Mouse (Mus musculus): ENCODE data around the gene Asb4. TPM values are rescaled to one million over a fixed set of nuclear protein-coding genes. Genes with fewer than 3 reads are reported as not detected.

The Asb4 gene
- polyA plus RNA-seq, 1 experiment: 0.69 TPM

GRCm38 (mm10) chr6:5429562-5429961, 46.4 kb downstream of the Asb4 start:
- Histone ChIP-seq H3K27me3 (replicated peaks; ENCODE audit: control insufficient read depth, insufficient read depth, low read length) (no peaks in the 10 kb centered on the region), H3K4me3 (ENCODE audit: insufficient read depth, low read depth, low read length) (no peak overlapping the region), H3K27ac (ENCODE audit: insufficient read depth, low read depth, low read length) (no peak overlapping the region), H3K4me1 (ENCODE audit: control insufficient read depth, insufficient read depth, low read length) (no peaks in the 10 kb centered on the region; the same call in 1 of the 2 replicates), H3K36me3 (ENCODE audit: control insufficient read depth, insufficient read depth, low read length) (no peaks in the 10 kb centered on the region)
- DNase-seq: no peak
- WGBS: 73% methylated on average over 4 of the region's 4 CpGs
- no peak for TF ChIP-seq CTCF (conservative IDR thresholded peaks at IDR 0.05; ENCODE audit: insufficient read depth, insufficient read length, low read depth, low read length)
- TF ChIP-seq POLR2A (IDR thresholded peaks at IDR 0.05; ENCODE audit: low read depth, low read length): no peak

- Histone ChIP-seq H3K4me1 (ENCODE audit: control insufficient read depth, insufficient read depth, low read length) (no peaks in the 10 kb centered on the region; the same call in 1 of the 2 replicates), H3K27me3 (replicated peaks; ENCODE audit: control insufficient read depth, insufficient read depth, low read length) (no peaks in the 10 kb centered on the region), H3K36me3 (ENCODE audit: control insufficient read depth, insufficient read depth, low read length) (no peaks in the 10 kb centered on the region), H3K27ac (ENCODE audit: insufficient read depth, low read depth, low read length) (no peak overlapping the region), H3K4me3 (ENCODE audit: insufficient read depth, low read depth, low read length) (no peak overlapping the region)
- 61% methylated on average over 4 of the region's 4 CpGs for WGBS
- DNase-seq: peak; percentile 76
- TF ChIP-seq CTCF (conservative IDR thresholded peaks at IDR 0.05; ENCODE audit: insufficient read depth, insufficient read length, low read depth, low read length): no peak
- TF ChIP-seq POLR2A (IDR thresholded peaks at IDR 0.05; ENCODE audit: low read depth, low read length): no peak
Measured at GRCm38 (mm10) chr6:5429982-5430550, 46.9 kb downstream of the Asb4 start.

GRCm38 (mm10) chr6:5433887-5434286, 50.7 kb downstream of the Asb4 start:
- no peak for DNase-seq
- Histone ChIP-seq H3K27ac (ENCODE audit: insufficient read depth, low read depth, low read length) (no peak overlapping the region), H3K36me3 (ENCODE audit: control insufficient read depth, insufficient read depth, low read length) (no peaks in the 10 kb centered on the region), H3K4me3 (ENCODE audit: insufficient read depth, low read depth, low read length) (no peak overlapping the region), H3K4me1 (ENCODE audit: control insufficient read depth, insufficient read depth, low read length) (no peaks in the 10 kb centered on the region; the same call in 1 of the 2 replicates), H3K27me3 (replicated peaks; ENCODE audit: control insufficient read depth, insufficient read depth, low read length) (no peaks in the 10 kb centered on the region)
- TF ChIP-seq POLR2A (IDR thresholded peaks at IDR 0.05; ENCODE audit: low read depth, low read length) (no peak), CTCF (conservative IDR thresholded peaks at IDR 0.05; ENCODE audit: insufficient read depth, insufficient read length, low read depth, low read length) (no peak)
- WGBS: 86% methylated on average over 2 of the region's 2 CpGs

- Histone ChIP-seq H3K36me3 (ENCODE audit: control insufficient read depth, insufficient read depth, low read length) (no peaks in the 10 kb centered on the region), H3K4me1 (ENCODE audit: control insufficient read depth, insufficient read depth, low read length) (peaks cover 4% of the 10 kb centered on the region; the same call in 1 of the 2 replicates), H3K27me3 (replicated peaks; ENCODE audit: control insufficient read depth, insufficient read depth, low read length) (no peaks in the 10 kb centered on the region), H3K4me3 (ENCODE audit: insufficient read depth, low read depth, low read length) (no peak overlapping the region), H3K27ac (ENCODE audit: insufficient read depth, low read depth, low read length) (no peak overlapping the region)
- peak; percentile 30 for DNase-seq
- 49% methylated on average over 4 of the region's 4 CpGs for WGBS
- TF ChIP-seq POLR2A (IDR thresholded peaks at IDR 0.05; ENCODE audit: low read depth, low read length): no peak
- TF ChIP-seq CTCF (conservative IDR thresholded peaks at IDR 0.05; ENCODE audit: insufficient read depth, insufficient read length, low read depth, low read length): peak; percentile 44
Measured at GRCm38 (mm10) chr6:5437757-5438156, 54.6 kb downstream of the Asb4 start.

GRCm38 (mm10) chr6:5441221-5441620, 58.0 kb downstream of the Asb4 start:
- Histone ChIP-seq H3K4me1 (ENCODE audit: control insufficient read depth, insufficient read depth, low read length) (peaks cover 13% of the 10 kb centered on the region; the same call in 1 of the 2 replicates), H3K36me3 (ENCODE audit: control insufficient read depth, insufficient read depth, low read length) (no peaks in the 10 kb centered on the region), H3K27ac (ENCODE audit: insufficient read depth, low read depth, low read length) (no peak overlapping the region), H3K4me3 (ENCODE audit: insufficient read depth, low read depth, low read length) (no peak overlapping the region), H3K27me3 (replicated peaks; ENCODE audit: control insufficient read depth, insufficient read depth, low read length) (no peaks in the 10 kb centered on the region)
- no peak for TF ChIP-seq POLR2A (IDR thresholded peaks at IDR 0.05; ENCODE audit: low read depth, low read length)
- TF ChIP-seq CTCF (conservative IDR thresholded peaks at IDR 0.05; ENCODE audit: insufficient read depth, insufficient read length, low read depth, low read length): no peak
- WGBS: 76% methylated on average over 6 of the region's 6 CpGs
- DNase-seq: no peak

GRCm38 (mm10) chr6:5442316-5443085, 59.3 kb downstream of the Asb4 start:
- Histone ChIP-seq H3K27me3 (replicated peaks; ENCODE audit: control insufficient read depth, insufficient read depth, low read length) (no peaks in the 10 kb centered on the region), H3K36me3 (ENCODE audit: control insufficient read depth, insufficient read depth, low read length) (no peaks in the 10 kb centered on the region), H3K4me3 (ENCODE audit: insufficient read depth, low read depth, low read length) (no peak overlapping the region), H3K27ac (ENCODE audit: insufficient read depth, low read depth, low read length) (no peak overlapping the region), H3K4me1 (ENCODE audit: control insufficient read depth, insufficient read depth, low read length) (peaks cover 13% of the 10 kb centered on the region; the same call in 1 of the 2 replicates)
- TF ChIP-seq POLR2A (IDR thresholded peaks at IDR 0.05; ENCODE audit: low read depth, low read length) (no peak), CTCF (conservative IDR thresholded peaks at IDR 0.05; ENCODE audit: insufficient read depth, insufficient read length, low read depth, low read length) (no peak)
- 14% methylated on average over 14 of the region's 14 CpGs for WGBS
- peak; percentile 40 for DNase-seq

All from kidney, adult 2 months (tissue).